Mouse (Mus musculus) CD4-positive, CD25-positive, alpha-beta regulatory T cell, adult 2 months (primary cell): ENCODE results near the gene Iqgap3.

Experiments
- DNase-seq: peaks from one replicate; pipeline ENCODE4 v3.0.0-alpha.2; 2012; ENCODE audit warnings: low read depth, low spot score

Iqgap3 gene

DNA sequence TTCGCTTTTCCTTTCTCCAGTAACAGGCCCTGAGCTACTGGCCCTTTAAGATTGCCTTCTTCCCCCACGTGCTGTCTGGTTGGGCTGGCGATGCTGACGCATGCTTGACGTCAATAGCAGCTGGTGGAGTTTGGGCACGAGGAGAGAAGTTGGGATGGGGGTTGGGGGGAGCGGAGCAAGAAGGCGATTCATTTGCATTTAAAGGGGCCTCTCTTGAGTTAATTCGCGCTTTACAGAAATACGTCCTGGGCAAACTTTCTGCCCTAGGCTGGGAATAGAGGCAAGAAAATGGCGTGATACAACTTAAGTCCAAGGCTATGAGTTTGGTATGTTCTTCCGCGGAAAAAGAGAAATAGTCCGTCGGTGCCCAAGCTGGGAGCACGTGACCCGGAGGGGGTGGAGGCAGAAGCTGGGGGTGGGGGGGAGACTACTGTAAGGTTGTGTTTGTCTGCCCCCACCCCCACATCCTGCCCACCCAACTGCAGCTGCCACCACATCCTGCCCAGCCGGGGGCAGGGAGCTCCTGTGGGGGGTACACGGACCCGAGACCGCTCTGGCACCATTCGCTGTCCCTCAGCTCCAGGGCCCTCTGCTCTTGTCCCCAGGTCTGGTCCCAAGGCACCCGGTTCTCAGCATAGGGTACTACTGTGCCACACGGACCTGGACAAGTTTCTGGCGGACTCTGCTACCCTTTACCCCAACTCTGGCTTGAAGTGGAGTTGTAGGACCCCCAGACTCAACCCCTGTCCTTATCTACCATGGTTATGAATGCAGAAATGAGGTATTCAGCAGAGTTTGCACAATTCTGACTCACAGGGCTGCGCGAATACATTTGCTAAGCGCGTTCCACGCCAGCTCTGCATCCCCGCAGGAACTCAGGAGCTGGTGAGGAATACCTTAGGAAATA is 56.8 kb downstream of the Iqgap3 start:
- DNase-seq, result peak; percentile 97

GRCm38 (mm10) chr3:88139243-88140177 is 57.7 kb downstream of the Iqgap3 start:
- DNase-seq, result peak; percentile 51

DNA sequence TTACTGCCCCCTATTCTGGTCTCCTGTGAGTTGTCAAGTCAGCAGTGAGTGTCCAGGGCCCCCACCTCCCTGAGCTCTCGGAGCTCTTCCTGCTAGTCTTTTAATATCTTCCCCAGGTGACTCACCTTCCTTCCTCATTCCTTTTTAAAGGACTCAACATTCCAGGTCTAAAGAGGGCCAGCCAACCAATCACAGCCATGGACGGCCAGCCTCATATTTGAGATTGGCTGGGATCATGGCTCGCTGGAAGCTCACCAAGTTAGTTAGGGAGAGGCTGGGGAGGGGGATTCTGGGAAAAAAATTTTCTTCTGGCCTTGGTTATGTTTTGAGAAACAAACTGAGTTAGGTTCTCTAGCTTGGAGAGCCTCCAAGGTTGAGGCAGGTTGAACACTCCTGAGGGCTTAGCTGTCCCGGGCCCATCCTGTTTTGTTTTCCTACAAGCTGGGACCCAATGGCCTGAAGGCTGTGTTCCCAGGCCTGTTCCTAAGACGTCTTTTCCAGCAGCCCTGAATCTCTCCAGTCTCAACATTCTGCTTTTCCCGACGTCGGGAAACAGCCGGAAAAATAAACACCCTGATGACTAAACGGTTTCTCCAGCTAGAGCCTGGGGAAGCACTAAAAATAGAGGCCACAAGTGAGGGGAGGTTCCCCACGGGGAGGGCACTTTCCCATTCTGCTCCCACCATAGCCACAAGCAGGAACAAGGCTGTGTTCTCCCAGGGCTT is 58.6 kb downstream of the Iqgap3 start:
- no peak for DNase-seq

DNA sequence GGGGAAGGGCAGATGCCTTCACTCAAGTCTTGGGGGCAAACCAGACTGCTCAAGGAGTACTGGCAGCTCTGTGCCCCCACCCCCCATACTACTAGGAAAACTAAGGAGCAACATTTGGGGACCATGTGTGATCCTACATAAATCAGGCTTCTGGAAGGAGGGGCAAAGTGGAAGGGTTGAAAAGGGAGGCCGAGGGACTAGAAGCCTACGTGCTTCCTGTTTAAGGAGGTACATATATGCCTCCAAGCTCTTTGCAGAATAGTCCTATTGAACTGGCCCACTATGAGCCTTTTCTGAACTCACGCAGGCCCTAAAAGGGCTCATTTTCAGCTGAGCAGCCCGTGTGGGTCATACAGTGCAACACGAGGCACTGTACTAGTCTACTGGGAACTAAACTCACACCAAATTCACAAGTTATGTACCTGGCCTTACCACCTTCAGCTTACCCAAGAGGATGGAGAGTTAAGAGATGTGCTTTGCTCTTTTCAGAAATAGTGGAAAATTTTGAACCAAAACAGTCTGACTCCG is 59.2 kb downstream of the Iqgap3 start:
- peak; percentile 66 for DNase-seq

DNA sequence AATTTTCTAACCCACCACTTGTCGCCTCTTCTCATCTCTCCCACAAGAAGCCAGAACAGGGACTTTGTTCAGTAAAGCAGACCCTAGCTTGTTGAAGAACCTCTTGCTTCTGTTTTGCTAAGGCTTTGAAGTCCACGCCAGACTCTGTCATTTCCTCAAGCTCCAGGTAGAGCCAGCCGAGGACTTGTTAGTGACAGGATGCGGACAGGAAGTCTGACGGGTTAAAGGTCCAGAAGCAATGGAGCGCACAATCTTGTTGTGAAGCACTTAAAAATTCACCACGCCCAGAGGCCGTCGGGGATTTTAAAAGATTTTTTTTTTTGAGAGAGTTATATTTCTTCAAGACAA is 59.6 kb downstream of the Iqgap3 start:
- DNase-seq, result peak; percentile 84

- DNase-seq, result peak; percentile 99
Measured at GRCm38 (mm10) chr3:88141787-88142523, 60.2 kb downstream of the Iqgap3 start, which contains the start of gene Mef2d. TSS of gene Mef2d (plus strand) at chr3:88142372.

- DNase-seq, result no peak
Measured at GRCm38 (mm10) chr3:88142546-88142915, 60.8 kb downstream of the Iqgap3 start.

- peak; percentile 64 for DNase-seq
Measured at GRCm38 (mm10) chr3:88142916-88143771, 61.4 kb downstream of the Iqgap3 start.

DNA sequence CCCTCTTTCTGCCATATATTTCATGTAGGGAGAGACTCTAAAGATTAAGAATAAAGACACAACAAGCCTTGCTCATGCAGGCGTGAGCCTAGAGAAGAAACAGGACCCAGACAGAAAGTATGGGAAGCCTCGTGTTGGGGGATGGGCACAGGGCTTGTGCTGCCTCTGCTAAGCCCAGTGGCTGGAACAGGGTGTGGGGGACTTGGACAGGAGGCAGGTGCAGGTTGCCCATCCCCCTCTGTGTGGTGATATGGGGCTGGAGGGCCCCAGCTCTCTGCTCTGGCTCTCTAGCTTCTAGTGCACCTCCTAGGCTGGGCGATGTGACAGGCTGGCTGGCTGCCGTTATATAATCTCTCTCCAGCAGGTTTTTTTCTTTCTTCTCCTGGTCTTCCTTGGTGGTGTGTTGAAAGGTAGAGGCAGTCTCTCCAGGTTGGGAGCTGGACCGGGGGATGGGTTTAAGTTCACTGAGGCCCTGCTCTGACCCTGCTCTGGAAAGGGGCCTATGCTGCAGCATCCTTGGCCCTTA is 62.3 kb downstream of the Iqgap3 start:
- DNase-seq, result peak; percentile 60

DNA sequence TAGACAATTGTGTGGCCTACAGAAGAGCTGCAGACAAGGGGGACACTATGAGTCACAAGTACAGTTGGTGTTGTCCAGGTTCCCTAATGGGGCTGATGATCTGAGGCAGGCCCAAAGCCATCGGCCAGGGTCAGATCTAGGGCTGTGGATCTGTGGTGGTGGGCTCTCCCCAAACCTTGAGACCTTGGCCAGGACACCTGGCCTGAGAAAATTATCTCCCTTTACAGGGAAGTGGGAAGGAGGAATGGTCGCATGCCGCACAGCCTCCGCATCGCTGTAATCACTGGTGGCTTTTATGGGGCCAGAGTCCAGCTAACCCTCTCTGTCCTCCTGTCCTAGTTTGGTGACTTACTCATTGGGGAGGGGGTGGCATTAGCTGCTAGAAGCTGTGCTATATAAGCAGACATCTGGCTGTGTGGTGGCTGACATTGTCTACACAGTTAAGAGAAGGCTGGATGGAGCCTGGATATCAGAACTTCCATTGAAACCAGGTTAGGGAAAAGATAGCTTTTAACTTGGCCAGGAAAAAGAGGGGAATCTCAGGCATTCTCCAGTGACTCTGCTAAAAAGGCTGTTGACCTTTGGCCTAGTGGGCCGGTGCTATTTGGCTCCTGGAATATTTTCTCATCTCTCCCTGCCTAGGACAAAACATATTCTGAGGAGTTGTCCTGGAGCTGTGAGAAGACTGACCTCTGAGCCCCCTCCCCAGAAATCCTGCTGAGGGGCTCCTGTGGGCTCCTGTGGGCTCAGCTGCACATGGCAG is 63.1 kb downstream of the Iqgap3 start:
- DNase-seq, result no peak

- DNase-seq, result peak; percentile 47
Measured at GRCm38 (mm10) chr3:88145411-88145782, 63.6 kb downstream of the Iqgap3 start.

- no peak for DNase-seq
Measured at GRCm38 (mm10) chr3:88145952-88146351, 64.2 kb downstream of the Iqgap3 start.

GRCm38 (mm10) chr3:88146376-88147112 is 64.8 kb downstream of the Iqgap3 start:
- DNase-seq, result peak; percentile 47

DNA sequence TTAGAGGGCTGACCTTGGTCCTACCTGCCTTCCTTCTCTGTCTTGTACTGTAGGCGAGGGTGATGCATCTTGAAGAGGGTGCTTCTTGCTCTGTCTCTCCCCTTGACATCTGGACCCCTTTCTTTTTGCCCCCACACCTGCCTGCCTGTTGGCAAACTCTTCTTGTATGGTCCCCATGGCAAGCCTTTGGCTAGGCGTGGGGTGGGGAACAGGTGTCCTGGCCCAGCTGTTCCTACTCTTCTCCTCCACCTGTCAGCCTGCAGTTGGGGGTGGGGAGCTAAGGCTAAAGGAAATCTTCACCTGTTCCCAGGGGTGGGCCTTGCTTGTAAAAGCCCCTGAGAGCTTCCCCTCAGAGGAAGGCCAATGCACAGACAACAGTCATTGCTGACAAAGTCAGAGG is 65.7 kb downstream of the Iqgap3 start:
- DNase-seq, result no peak

GRCm38 (mm10) chr3:88147866-88148265 is 66.1 kb downstream of the Iqgap3 start:
- no peak for DNase-seq

- DNase-seq, result no peak
Measured at GRCm38 (mm10) chr3:88148354-88148753, 66.6 kb downstream of the Iqgap3 start.

DNA sequence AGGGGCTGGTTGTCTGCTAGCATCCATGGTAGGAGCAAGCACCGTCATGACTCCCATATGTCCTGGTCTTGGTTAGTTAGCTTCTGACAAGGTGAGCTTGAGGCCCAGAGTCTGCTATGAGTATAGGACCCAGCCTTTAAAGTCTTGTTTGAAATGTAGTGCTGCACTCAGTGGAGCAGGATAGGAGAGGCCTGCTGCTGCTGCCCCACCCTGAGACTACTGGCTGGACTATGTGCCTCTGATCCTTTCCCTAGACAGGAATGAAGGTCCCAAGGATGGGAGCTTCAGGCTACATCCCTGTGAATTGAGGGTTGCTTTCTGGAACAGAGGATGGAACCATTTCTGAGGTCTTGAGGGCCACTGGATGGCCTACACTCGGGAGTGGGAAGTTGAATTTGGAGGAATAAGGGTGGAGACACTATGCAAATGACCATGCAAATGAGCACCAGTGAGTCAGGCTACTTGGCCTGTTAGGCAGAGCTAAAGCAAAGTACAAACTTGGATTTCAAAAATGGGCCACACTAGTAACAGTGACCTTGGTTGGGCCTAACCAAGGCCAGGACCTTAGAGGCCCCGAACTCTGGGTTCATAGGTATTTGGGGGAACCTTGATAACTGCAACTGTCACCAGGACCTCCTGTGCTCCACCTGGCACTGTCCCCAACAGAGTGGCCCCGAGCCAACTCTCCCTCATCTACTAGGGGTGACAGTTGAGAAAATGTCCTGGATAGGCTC is 67.2 kb downstream of the Iqgap3 start:
- no peak for DNase-seq
